Mouse (Mus musculus) brain, embryonic 14.5 days (tissue): Measurements from ENCODE around the gene Furin. TPM values are rescaled to one million over a fixed set of nuclear protein-coding genes. Genes with fewer than 3 reads are reported as not detected.

Source experiments
- DNase-seq: peaks from one replicate; pipeline ENCODE4 v3.0.0-alpha.2; 2011; ENCODE audit warnings: low read depth
- CTCF ChIP-seq: fragments of 200-500 bp; IDR thresholded peaks from 2 replicates; pipeline ENCODE4 v1.5.1; 2012; ENCODE audit warnings: inconsistent platforms, mild to moderate bottlenecking, moderate library complexity, borderline replicate concordance; ENCODE audit not compliant: insufficient read depth, insufficient read length; ENCODE audit errors: extremely low read depth
- POLR2A ChIP-seq: fragments of 200-500 bp; IDR thresholded peaks from 2 replicates; pipeline ENCODE4 v1.6.1; 2012; ENCODE audit warnings: mild to moderate bottlenecking, inconsistent platforms, borderline replicate concordance; ENCODE audit not compliant: poor library complexity, insufficient read depth, insufficient read length, severe bottlenecking; ENCODE audit errors: extremely low read depth
- polyA plus RNA-seq: library from polyadenylated mRNA; depleted of rRNA; stranded (reverse); fragments of >200 nt; gene quantifications from 2 replicates; pipeline ENCODE4 v1.2.3, GENCODE M21; 2012; rRNA removed

Furin gene
- polyA plus RNA-seq, 1 experiment = 22.8 TPM

- TF ChIP-seq POLR2A = peak; percentile 84; the same call in 1 of the 2 replicates
- TF ChIP-seq CTCF = peak; percentile 90
- peak; percentile 98 for DNase-seq
Measured at GRCm38 (mm10) chr7:80342858-80343257, 62.4 kb downstream of the Furin start, which contains the start of gene Hddc3. Hddc3 (plus strand) TSS chr7:80343104.

GRCm38 (mm10) chr7:80341793-80342192 is 63.4 kb downstream of the Furin start:
- TF ChIP-seq POLR2A = no peak
- TF ChIP-seq CTCF = no peak
- DNase-seq = peak; percentile 28

GRCm38 (mm10) chr7:80340793-80341192 is 64.4 kb downstream of the Furin start, which contains the start of gene Unc45a:
Unc45a (minus strand) TSS chr7:80341005.
- DNase-seq = peak; percentile 85
- TF ChIP-seq CTCF (peak; percentile 72), POLR2A (no peak)

GRCm38 (mm10) chr7:80339793-80340628 is 65.2 kb downstream of the Furin start:
- DNase-seq = peak; percentile 99
- peak; percentile 83 for TF ChIP-seq CTCF
- peak; percentile 30; the same call in 1 of the 2 replicates for TF ChIP-seq POLR2A

GRCm38 (mm10) chr7:80339371-80339770 is 65.9 kb downstream of the Furin start:
- no peak for TF ChIP-seq POLR2A
- no peak for TF ChIP-seq CTCF
- DNase-seq = peak; percentile 69

Other genes with a start within 250 kb of the Furin start
- 14.7 and 23.6 TPM in 2 replicates for gene Sema4b, start 218.6 kb downstream of the Furin start, polyA plus RNA-seq
- gene Cib1, start 172.6 kb downstream of the Furin start, polyA plus RNA-seq = 25.7 and 31.1 TPM in 2 replicates
- 2.3 and 3.4 TPM in 2 replicates for gene Gdpgp1, start 172.6 kb downstream of the Furin start, polyA plus RNA-seq
- 0.79 and 1.2 TPM in 2 replicates for gene Ttll13, start 159.1 kb downstream of the Furin start, polyA plus RNA-seq
- gene Ngrn, start 144.2 kb downstream of the Furin start, polyA plus RNA-seq = 50.9 and 65.2 TPM in 2 replicates
- 25.5 and 34.0 TPM in 2 replicates for gene Vps33b, start 135.8 kb downstream of the Furin start, polyA plus RNA-seq
- 37.3 and 62.3 TPM in 2 replicates for gene Prc1, start 111.0 kb downstream of the Furin start, polyA plus RNA-seq
- gene Rccd1, start 81.0 kb downstream of the Furin start, polyA plus RNA-seq = 22.2 and 30.1 TPM in 2 replicates
- 73.6 and 85.0 TPM in 2 replicates for gene Unc45a, start 64.4 kb downstream of the Furin start, polyA plus RNA-seq
- 45.0 and 61.4 TPM in 2 replicates for gene Hddc3, start 62.3 kb downstream of the Furin start, polyA plus RNA-seq
- 59.9 and 78.3 TPM in 2 replicates for gene Man2a2, start 34.1 kb downstream of the Furin start, polyA plus RNA-seq
- gene Fes, start 17.5 kb downstream of the Furin start, polyA plus RNA-seq = 7.1 and 8.0 TPM in 2 replicates
- gene Blm, start 129.7 kb upstream of the Furin start, polyA plus RNA-seq = 10.8 and 11.7 TPM in 2 replicates